Mouse (Mus musculus): ENCODE measurements around the gene Adap2. TPM values are rescaled to one million over a fixed set of nuclear protein-coding genes. Genes with fewer than 3 reads are reported as not detected.

The Adap2 gene
- polyA plus RNA-seq, 1 experiment from 2014 or later: 1.7 TPM

DNA sequence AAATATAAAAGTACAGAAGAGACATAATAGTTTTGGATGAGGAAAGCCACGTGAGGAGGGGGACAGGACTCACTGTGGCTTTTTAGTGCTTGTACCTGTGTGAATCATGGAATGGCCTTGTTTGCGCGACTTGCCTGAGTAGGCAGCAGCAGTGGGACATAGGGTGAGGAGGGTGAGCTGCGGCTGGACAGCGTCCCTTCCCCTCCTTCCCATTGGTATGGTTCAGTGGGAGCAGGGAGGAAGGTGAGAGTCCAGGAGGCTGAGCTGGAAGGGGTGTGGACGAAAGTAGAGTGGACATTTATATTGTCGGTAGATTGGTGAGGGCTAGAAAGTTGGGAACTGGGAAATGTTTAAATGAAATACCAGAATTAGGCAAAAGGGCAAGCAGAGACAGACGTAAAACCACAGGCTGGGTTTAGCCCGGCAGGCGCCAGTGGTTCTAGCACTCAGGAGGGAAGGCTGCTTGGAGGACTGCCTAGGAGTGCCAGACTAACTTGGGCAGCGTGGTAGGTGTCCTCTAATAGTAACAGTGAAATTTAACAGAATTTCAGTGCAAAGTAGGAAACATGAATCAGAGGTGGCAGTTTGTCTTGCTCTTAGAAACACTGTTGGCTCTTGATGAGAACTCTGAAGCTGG is 64.9 kb downstream of the Adap2 start:
- H3K27ac ChIP-seq (ENCODE audit: low read length): no peak overlapping the region
- ATAC-seq (replicated peaks; ENCODE audit: extremely low read depth, insufficient read depth, low FRiP score): no peak
- 84% methylated on average over 11 of the region's 11 CpGs for WGBS
- no peak overlapping the region for H3K4me3 ChIP-seq (ENCODE audit: low read length)
- no peaks in the 10 kb centered on the region for H3K9me3 ChIP-seq (replicated peaks; ENCODE audit: control insufficient read depth, low read length)
- peaks cover 13% of the 10 kb centered on the region for H3K36me3 ChIP-seq (ENCODE audit: control insufficient read depth, insufficient read depth)
- H3K4me1 ChIP-seq (ENCODE audit: control insufficient read depth, insufficient read depth, low read length): peaks cover 2% of the 10 kb centered on the region; the same call in 1 of the 2 replicates
- H3K4me2 ChIP-seq (ENCODE audit: low read depth, low read length): no peak overlapping the region
- H3K9ac ChIP-seq (ENCODE audit: low read length): no peak overlapping the region
- no peaks in the 10 kb centered on the region for H3K27me3 ChIP-seq (ENCODE audit: control insufficient read depth, insufficient read depth, low read length)

Other genes with a start within 250 kb of the Adap2 start
- 30.1 and 34.1 TPM in 2 replicates for gene Utp6, start 191.7 kb upstream of the Adap2 start, polyA plus RNA-seq (2015; fragmentation: Nextera tagmentation; extraction: Ambion mirVana)
- gene Suz12, start 161.0 kb upstream of the Adap2 start, polyA plus RNA-seq (2015; fragmentation: Nextera tagmentation; extraction: Ambion mirVana): 12.7 and 13.9 TPM in 2 replicates
- 32.0 and 42.8 TPM in 2 replicates for gene Crlf3, start 73.1 kb upstream of the Adap2 start, polyA plus RNA-seq (2015; fragmentation: Nextera tagmentation; extraction: Ambion mirVana)
- 4.6 and 5.0 TPM in 2 replicates for gene Atad5, start 64.7 kb upstream of the Adap2 start, polyA plus RNA-seq (2015; fragmentation: Nextera tagmentation; extraction: Ambion mirVana)
- 31.9 and 35.5 TPM in 2 replicates for gene Tefm, start 11.9 kb upstream of the Adap2 start, polyA plus RNA-seq (2015; fragmentation: Nextera tagmentation; extraction: Ambion mirVana)
- 12.5 and 14.5 TPM in 2 replicates for gene Rnf135, start 29.7 kb downstream of the Adap2 start, polyA plus RNA-seq (2015; fragmentation: Nextera tagmentation; extraction: Ambion mirVana)
- 63.6 and 69.9 TPM in 2 replicates for gene Rhot1, start 54.9 kb downstream of the Adap2 start, polyA plus RNA-seq (2015; fragmentation: Nextera tagmentation; extraction: Ambion mirVana)
- 1.9 and 3.1 TPM in 2 replicates for gene Rhbdl3, start 146.8 kb downstream of the Adap2 start, polyA plus RNA-seq (2015; fragmentation: Nextera tagmentation; extraction: Ambion mirVana)
- 14.7 and 17.7 TPM in 2 replicates for gene 5730455P16Rik, start 223.9 kb downstream of the Adap2 start, polyA plus RNA-seq (2015; fragmentation: Nextera tagmentation; extraction: Ambion mirVana)
- gene Zfp207, start 229.2 kb downstream of the Adap2 start, polyA plus RNA-seq (2015; fragmentation: Nextera tagmentation; extraction: Ambion mirVana): 141 and 155 TPM in 2 replicates

Measured in heart, embryonic 16.5 days (tissue).